Mouse (Mus musculus) liver, embryonic 14.5 days (tissue): Measurements from ENCODE around the gene Plscr5.
"Not testable (repeated sequence)": the region's sequence is repeated elsewhere in the genome, so short reads cannot be mapped to it uniquely, and the experiment has no call there.

Experiments
- CTCF ChIP-seq: IDR thresholded peaks from 2 replicates; pipeline ENCODE4 v1.5.1; 2016; ENCODE audit warnings: antibody characterized with exemption, low read depth, control low read depth
- EP300 ChIP-seq: IDR thresholded peaks from 2 replicates; pipeline ENCODE4 v1.6.1; 2016; ENCODE audit warnings: antibody characterized with exemption, low read depth

DNA sequence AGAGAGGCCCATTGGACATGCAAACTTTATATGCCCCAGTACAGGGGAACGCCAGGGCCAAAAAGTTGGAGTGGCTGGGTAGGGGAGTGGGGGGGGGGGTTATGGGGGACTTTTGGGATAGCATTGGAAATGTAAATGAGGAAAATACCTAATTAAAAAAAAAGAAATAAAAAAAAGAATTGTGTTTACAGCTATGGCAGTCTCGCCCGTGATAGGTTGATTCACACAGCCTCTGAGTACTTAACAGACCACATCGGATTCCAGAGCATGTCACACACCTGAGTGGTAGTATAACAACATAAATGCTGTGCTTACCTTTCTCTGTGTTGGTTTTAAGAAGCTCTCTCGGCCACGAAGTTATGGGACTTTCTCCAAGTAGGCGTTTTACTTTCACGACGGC lies at the start of gene Plscr5:
- TF ChIP-seq CTCF, EP300: not testable (repeated sequence)
